Mouse (Mus musculus) right cerebral cortex, adult 18-20 months (tissue): ENCODE results near the gene Krtap4-2.

Experiments
- DNase-seq: peaks from one replicate; pipeline ENCODE4 v3.0.0; 2022; ENCODE audit warnings: mixed read lengths

The Krtap4-2 gene

GRCm38 (mm10) chr11:99585096-99585495, 49.8 kb downstream of the Krtap4-2 start:
- peak; percentile 32 for DNase-seq
